Mouse (Mus musculus) cerebellum, adult 9-10 months (tissue): ENCODE measurements around the gene Prkci.

Experiments used
- DNase-seq: peaks from one replicate; pipeline ENCODE4 v3.0.0; 2022

Prkci gene

GRCm38 (mm10) chr3:30995283-30995898, at the start of gene Prkci:
Gene Prkci (plus strand): TSS chr3:30995747.
- DNase-seq = peak; percentile 93

GRCm38 (mm10) chr3:30951652-30952051, 43.9 kb upstream of the Prkci start:
- peak; percentile 78 for DNase-seq

GRCm38 (mm10) chr3:30952273-30953070, 43.1 kb upstream of the Prkci start:
- no peak for DNase-seq

GRCm38 (mm10) chr3:30956327-30956726, 39.2 kb upstream of the Prkci start:
- DNase-seq = no peak

GRCm38 (mm10) chr3:30958709-30959108, 36.8 kb upstream of the Prkci start:
- DNase-seq = no peak

- no peak for DNase-seq
Measured at GRCm38 (mm10) chr3:30959868-30960831, 35.4 kb upstream of the Prkci start.

GRCm38 (mm10) chr3:30963100-30963499, 32.4 kb upstream of the Prkci start:
- DNase-seq = no peak

GRCm38 (mm10) chr3:30964216-30964615, 31.3 kb upstream of the Prkci start:
- no peak for DNase-seq

- DNase-seq = no peak
Measured at GRCm38 (mm10) chr3:30965644-30966043, 29.9 kb upstream of the Prkci start.

- DNase-seq = peak; percentile 48
Measured at GRCm38 (mm10) chr3:30968531-30969092, 26.9 kb upstream of the Prkci start.

- DNase-seq = peak; percentile 90
Measured at GRCm38 (mm10) chr3:30969104-30969581, 26.4 kb upstream of the Prkci start, which contains the start of gene Phc3. Gene Phc3 (minus strand): TSS chr3:30969415.

- peak; percentile 73 for DNase-seq
Measured at GRCm38 (mm10) chr3:30975102-30975754, 20.3 kb upstream of the Prkci start.

- DNase-seq = no peak
Measured at GRCm38 (mm10) chr3:30976991-30977603, 18.4 kb upstream of the Prkci start.

- no peak for DNase-seq
Measured at GRCm38 (mm10) chr3:30981616-30982380, 13.7 kb upstream of the Prkci start.

- DNase-seq = no peak
Measured at GRCm38 (mm10) chr3:30982924-30983536, 12.5 kb upstream of the Prkci start.

GRCm38 (mm10) chr3:30987396-30988318, 7.9 kb upstream of the Prkci start:
- DNase-seq = no peak

- DNase-seq = no peak
Measured at GRCm38 (mm10) chr3:30992161-30992560, 3.4 kb upstream of the Prkci start.

- no peak for DNase-seq
Measured at GRCm38 (mm10) chr3:30993066-30993573, 2.4 kb upstream of the Prkci start.

- DNase-seq = no peak
Measured at GRCm38 (mm10) chr3:30994859-30995258, 688 bp upstream of the Prkci start.
